Mouse (Mus musculus): ENCODE measurements at regions not wholly inside any gene's neighbourhood (a gene's known extent, or its start where the extent isn't known, plus 50 kb on each side); places are given as distances from the start of the nearest gene placed in this dataset.
"Not testable (repeated sequence)": the region's sequence is repeated elsewhere in the genome, so short reads cannot be mapped to it uniquely, and the experiment has no call there.

DNA sequence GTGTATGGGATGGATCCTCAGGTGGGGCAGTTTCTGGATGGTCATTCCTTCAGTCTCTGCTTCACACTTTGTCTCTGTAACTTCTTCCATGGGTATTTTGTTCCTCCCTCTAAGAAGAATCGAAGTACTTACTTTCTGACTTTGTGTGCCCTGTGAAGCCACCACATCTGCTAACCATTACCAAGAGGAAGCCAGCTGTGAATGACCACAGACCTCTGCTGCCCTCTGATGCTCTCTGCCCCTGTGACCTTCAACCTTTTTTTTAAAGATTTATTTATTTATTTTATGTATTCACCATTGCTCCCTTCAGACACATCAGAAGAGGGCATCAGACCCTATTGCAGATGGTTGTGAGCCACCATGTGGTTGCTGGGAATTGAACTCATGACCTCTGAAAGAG is 475.7 kb upstream of the Gulo start:
- not testable (repeated sequence) for TF ChIP-seq CTCF (conservative IDR thresholded peaks at IDR 0.05; ENCODE audit: low read length); NANOG (IDR thresholded peaks at IDR 0.05; ENCODE audit: borderline replicate concordance, low read length); POU5F1 (IDR thresholded peaks at IDR 0.05; ENCODE audit: borderline replicate concordance, low read length)

Data from E14TG2a.4 (cell line).